Mouse (Mus musculus): ENCODE results near the gene Brap. TPM values are rescaled to one million over a fixed set of nuclear protein-coding genes. Genes with fewer than 3 reads are reported as not detected.

The Brap gene
- total and polyA plus RNA-seq, 3 experiments: 40.3 to 176 (median 42.4) TPM

GRCm38 (mm10) chr5:121664078-121664477 is 3.7 kb downstream of the Brap start:
- TF ChIP-seq SIN3A (IDR thresholded peaks at IDR 0.05; ENCODE audit: low read length) (no peak), TAL1 (IDR thresholded peaks at IDR 0.05; ENCODE audit: low read length) (no peak), ZMIZ1 (IDR thresholded peaks at IDR 0.05; ENCODE audit: low read depth, low read length) (no peak), ZNF384 (IDR thresholded peaks at IDR 0.05; ENCODE audit: low read depth, low read length) (no peak), NRF1 (IDR thresholded peaks at IDR 0.05; ENCODE audit: insufficient read depth, low read depth, low read length, poor library complexity, severe bottlenecking) (no peak), MXI1 (IDR thresholded peaks at IDR 0.05; ENCODE audit: low read depth, low read length) (no peak), KAT2A (conservative IDR thresholded peaks at IDR 0.05; ENCODE audit: low read depth, low read length) (no peak), UBTF (IDR thresholded peaks at IDR 0.05; ENCODE audit: borderline replicate concordance, insufficient read depth, low read depth, low read length) (no peak), RCOR1 (IDR thresholded peaks at IDR 0.05; ENCODE audit: low read depth, low read length) (no peak), POLR2AphosphoS2 (IDR thresholded peaks at IDR 0.05; ENCODE audit: low read length) (no peak), ZKSCAN1 (IDR thresholded peaks at IDR 0.05; ENCODE audit: low read depth, low read length) (no peak), E2F4 (IDR thresholded peaks at IDR 0.05; ENCODE audit: borderline replicate concordance, low read depth, low read length) (no peak), MAFK (IDR thresholded peaks at IDR 0.05; ENCODE audit: borderline replicate concordance, low read depth, low read length) (no peak), MEF2A (IDR thresholded peaks at IDR 0.05; ENCODE audit: extremely low read depth, insufficient replicate concordance, low read depth, low read length, poor library complexity, severe bottlenecking) (no peak), CTCF (IDR thresholded peaks at IDR 0.05 in 2 of 3, conservative IDR thresholded peaks at IDR 0.05 in 1 of 3; ENCODE audit: control insufficient read depth in 1 of 3, insufficient read depth in 1 of 3, low read depth in 2 of 3, low read length in 3 of 3, poor library complexity in 1 of 3, severe bottlenecking in 1 of 3) (no peak), GABPA (IDR thresholded peaks at IDR 0.05; ENCODE audit: low read depth, low read length) (no peak), MYC (IDR thresholded peaks at IDR 0.05; ENCODE audit: low read depth, low read length) (no peak)
- Histone ChIP-seq H3K79me2 (ENCODE audit: control insufficient read depth, insufficient read depth, low read length, poor library complexity) (peaks cover 17% of the 10 kb centered on the region), H3K4me1 (ENCODE audit: control insufficient read depth in 1 of 2, insufficient read depth in 2 of 2, low read length in 2 of 2) (peaks cover 0 to 9% of the 10 kb centered on the region in 2 experiments; a peak in 2 of 4 replicates), H3K4me3 (ENCODE audit: control insufficient read depth in 1 of 2, insufficient read depth in 1 of 2, low read depth in 2 of 2, low read length in 2 of 2) (no peak overlapping the region), H3K36me3 (ENCODE audit: control insufficient read depth in 1 of 2, insufficient read depth in 2 of 2, low read length in 2 of 2) (peaks cover 12 to 13% of the 10 kb centered on the region in 2 experiments), H3K9me3 (replicated peaks; ENCODE audit: insufficient read depth, low read length) (no peaks in the 10 kb centered on the region), H3K27ac (ENCODE audit: control insufficient read depth, low read depth, low read length) (no peak overlapping the region), H3K27me3 (ENCODE audit: control insufficient read depth in 1 of 2, insufficient read depth in 2 of 2, low read length in 2 of 2) (no peaks in the 10 kb centered on the region), H3K9ac (ENCODE audit: control insufficient read depth, low read depth, low read length, poor library complexity, severe bottlenecking) (no peak overlapping the region)
- DNase-seq (ENCODE audit: low read depth, low spot score): no peak

- no peaks in the 10 kb centered on the region for H3K9me3 ChIP-seq (replicated peaks; ENCODE audit: insufficient read depth, low read length)
Observed at GRCm38 (mm10) chr5:121664971-121665370, 4.6 kb downstream of the Brap start.

More at GRCm38 (mm10) chr5:121664971-121665370, 4.6 kb downstream of the Brap start:
- peaks cover 0 to 9% of the 10 kb centered on the region in 2 experiments; a peak in 2 of 4 replicates for H3K4me1 ChIP-seq (ENCODE audit: control insufficient read depth in 1 of 2, insufficient read depth in 2 of 2, low read length in 2 of 2)
- H3K27me3 ChIP-seq (ENCODE audit: control insufficient read depth in 1 of 2, insufficient read depth in 2 of 2, low read length in 2 of 2): no peaks in the 10 kb centered on the region
- DNase-seq (ENCODE audit: low read depth, low spot score): no peak
- H3K79me2 ChIP-seq (ENCODE audit: control insufficient read depth, insufficient read depth, low read length, poor library complexity): peaks cover 17% of the 10 kb centered on the region
- H3K4me3 ChIP-seq (ENCODE audit: control insufficient read depth in 1 of 2, insufficient read depth in 1 of 2, low read depth in 2 of 2, low read length in 2 of 2): no peak overlapping the region
- H3K27ac ChIP-seq (ENCODE audit: control insufficient read depth, low read depth, low read length): no peak overlapping the region
- H3K9ac ChIP-seq (ENCODE audit: control insufficient read depth, low read depth, low read length, poor library complexity, severe bottlenecking): no peak overlapping the region
- TF ChIP-seq ZNF384 (IDR thresholded peaks at IDR 0.05; ENCODE audit: low read depth, low read length): no peak
- peaks cover 8 to 12% of the 10 kb centered on the region in 2 experiments for H3K36me3 ChIP-seq (ENCODE audit: control insufficient read depth in 1 of 2, insufficient read depth in 2 of 2, low read length in 2 of 2)

All from MEL (cell line).